Mouse (Mus musculus): Measurements from ENCODE around the gene Hist1h2ae.

DNA sequence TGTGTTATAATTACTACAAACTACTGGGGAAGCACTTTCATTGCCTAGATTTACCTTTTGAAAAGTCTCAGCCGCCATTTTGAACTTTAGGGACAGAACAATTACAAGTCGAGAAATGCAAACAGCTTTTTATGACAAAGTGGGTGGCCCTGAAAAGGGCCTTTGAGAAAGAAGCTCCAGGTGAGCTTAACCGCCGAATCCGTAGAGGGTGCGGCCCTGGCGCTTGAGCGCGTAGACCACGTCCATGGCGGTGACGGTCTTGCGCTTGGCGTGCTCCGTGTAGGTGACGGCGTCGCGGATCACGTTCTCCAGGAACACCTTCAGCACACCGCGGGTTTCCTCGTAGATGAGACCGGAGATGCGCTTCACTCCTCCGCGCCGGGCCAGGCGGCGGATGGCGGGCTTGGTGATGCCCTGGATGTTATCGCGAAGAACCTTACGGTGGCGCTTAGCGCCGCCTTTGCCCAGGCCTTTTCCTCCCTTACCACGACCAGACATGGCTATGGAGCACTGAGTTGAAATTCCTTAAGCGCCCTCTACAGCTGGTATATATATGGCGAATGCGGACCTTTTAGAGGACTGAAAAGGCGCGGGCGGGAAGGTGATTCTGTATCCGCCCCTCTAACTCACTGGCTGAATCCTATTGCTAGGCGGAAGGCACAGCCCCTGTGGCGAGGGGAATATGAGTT lies 19.7 kb downstream of the Hist1h2ae start, which contains the start of gene Hist1h4f:
- TF ChIP-seq CTCF (IDR thresholded peaks at IDR 0.05) (peak; percentile 66), EP300 (IDR thresholded peaks at IDR 0.05) (peak; percentile 89)

All from lung, postnatal 0 days (tissue).